Mouse (Mus musculus) frontal cortex, postnatal 36 days (tissue): Measurements from ENCODE around the gene Gm10337.

Source experiments
- DNase-seq, 2 experiments: peaks; one replicate each; pipeline ENCODE4 v3.0.0; 2022; ENCODE audit warnings: low spot score in 2 of 2

Gm10337 gene

GRCm38 (mm10) chr15:102499851-102500250 is 3.7 kb upstream of the Gm10337 start:
- no peak for DNase-seq

DNA sequence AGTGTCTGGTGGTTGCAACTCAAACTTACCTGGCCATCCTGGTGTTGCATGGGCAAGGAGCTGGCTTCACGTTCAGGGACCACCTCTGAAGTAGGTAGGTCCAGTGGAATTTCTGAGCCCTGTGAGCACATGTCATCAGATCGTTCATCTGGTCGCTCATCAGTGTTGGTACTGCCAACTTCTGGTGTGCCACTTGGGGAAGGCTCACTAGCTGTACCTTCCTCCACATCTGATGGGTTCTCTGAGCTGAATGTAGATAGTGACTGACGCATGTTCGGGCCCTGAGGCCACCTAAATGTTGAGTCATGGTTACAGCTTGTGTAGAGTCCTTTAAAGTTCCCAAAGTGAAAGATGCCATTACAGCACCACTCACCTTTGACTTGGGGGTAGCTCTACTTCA is 3.0 kb upstream of the Gm10337 start:
- no peak for DNase-seq

DNA sequence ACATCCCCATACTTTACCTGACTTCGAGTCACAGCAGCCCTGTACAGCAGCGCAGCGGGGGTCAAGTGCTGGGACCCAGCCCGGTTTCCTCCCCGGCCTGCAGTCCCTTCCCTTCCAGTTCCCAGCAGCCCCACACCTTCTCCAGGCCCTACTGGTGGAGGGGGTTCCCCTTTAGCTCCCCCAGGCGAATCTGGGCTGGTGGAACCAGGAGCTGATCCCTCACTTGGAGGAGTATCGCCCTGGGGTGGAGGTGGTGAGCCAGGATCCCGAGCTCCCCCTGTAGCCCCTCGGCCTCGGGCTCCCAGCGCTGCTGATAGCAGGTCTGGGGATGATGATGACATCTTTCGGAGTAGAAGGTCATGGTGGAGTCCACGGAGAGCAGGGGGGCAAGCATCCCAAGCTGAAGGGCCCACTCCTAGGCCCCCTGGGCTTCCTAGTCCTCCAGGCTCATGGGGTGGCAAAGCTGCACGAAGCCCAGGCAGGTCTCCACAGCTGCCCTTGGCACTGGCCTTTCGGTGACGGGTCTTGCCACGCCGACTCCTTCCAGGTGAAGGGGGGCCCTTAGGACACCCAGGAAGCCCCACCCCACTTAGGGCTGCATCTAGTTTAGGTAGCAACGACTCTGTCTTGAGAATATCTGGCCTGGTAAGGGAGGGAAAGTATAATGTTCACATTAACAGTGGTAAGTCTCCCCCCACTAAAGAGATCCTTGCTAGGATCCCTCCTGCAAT is 2.3 kb upstream of the Gm10337 start:
- DNase-seq: no peak

- DNase-seq: no peak
These were observed 1.2 kb upstream of the Gm10337 start for GRCm38 (mm10) chr15:102502254-102502840.

DNA sequence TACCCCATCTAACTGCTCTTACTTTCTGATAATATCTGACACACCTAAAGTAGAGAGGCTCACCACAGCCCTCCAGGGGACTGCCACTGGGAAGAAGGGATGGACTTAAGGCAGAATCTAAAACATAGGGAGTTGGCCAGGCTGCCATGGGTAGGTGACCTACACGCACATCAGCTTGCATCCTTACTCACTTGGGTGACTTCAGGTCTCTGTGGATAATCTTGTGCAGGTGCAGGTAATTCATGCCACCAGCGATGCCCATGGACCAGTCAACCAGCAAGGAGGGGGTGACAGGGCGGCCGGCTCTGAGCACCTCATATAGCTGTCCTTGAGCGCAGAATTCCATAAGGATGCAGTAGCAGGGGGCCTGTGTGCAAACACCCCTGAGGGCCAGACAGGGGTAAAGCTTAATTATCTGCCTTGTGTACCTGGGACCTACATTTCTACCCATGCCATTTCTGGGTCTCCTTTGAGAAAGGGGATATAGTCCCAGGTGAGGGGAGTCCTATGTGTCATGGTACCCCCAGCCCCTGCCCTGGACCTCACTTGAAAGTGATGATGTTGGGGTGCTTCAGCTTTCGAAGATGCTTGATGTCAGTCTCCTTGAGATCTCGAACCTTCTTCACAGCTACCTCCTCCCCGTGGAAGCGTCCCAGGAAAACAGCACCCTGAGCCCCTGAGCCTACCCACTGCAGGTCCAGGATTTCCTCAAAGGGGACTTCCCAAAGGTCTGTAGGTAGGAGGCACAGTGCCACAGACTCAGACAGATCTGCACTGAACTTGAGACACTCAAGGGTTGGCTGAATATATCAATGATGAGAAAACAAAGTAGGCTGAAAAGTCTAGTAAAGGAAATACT is 631 bp downstream of the Gm10337 start:
- DNase-seq: no peak

GRCm38 (mm10) chr15:102505073-102505769 is 1.7 kb downstream of the Gm10337 start:
- no peak for DNase-seq

- no peak for DNase-seq
These were observed 2.4 kb downstream of the Gm10337 start for GRCm38 (mm10) chr15:102505770-102506463.

DNA sequence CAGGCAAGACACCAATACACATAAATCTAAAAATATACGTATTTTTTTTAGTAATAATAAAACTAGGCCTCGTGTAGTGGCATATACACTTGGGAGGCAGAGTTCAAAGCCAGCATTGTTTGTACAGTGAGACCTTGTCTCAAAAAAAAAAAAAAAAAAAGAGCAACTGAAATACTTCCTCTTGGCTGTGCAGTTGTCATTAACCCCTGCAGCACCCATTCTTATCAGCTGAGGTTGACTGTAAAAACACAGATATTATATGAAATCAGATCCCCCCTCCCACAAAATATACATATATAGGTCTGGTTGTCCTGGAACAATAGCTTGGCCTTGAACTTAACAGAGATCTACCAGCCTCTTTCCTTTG is 2.9 kb downstream of the Gm10337 start:
- no peak for DNase-seq

DNA sequence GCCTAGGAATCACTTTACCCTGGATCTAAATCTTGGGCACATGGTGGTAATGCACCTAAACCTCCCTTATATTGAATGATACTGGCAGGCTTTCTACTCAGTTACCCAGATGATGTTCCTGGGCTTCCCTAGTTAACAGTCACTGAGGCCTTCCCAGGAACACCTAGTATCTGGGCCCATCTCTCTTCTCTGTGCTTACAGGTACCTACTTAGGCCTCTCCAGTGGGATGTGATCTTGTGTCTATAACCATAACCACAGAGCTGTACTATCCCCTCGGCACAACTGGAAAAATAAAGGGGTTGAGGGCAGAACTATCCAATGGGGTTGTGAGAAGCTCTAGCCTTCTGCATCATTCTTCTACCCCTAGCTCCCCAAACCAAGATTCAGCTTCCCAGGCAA is 3.3 kb downstream of the Gm10337 start:
- no peak for DNase-seq

- DNase-seq: no peak
These were observed 4.0 kb downstream of the Gm10337 start for GRCm38 (mm10) chr15:102507561-102507960.

GRCm38 (mm10) chr15:102508336-102508735 is 4.8 kb downstream of the Gm10337 start:
- no peak for DNase-seq

GRCm38 (mm10) chr15:102510110-102510509 is 6.6 kb downstream of the Gm10337 start:
- DNase-seq: peak in 1 of 2 experiments; percentile 40

DNA sequence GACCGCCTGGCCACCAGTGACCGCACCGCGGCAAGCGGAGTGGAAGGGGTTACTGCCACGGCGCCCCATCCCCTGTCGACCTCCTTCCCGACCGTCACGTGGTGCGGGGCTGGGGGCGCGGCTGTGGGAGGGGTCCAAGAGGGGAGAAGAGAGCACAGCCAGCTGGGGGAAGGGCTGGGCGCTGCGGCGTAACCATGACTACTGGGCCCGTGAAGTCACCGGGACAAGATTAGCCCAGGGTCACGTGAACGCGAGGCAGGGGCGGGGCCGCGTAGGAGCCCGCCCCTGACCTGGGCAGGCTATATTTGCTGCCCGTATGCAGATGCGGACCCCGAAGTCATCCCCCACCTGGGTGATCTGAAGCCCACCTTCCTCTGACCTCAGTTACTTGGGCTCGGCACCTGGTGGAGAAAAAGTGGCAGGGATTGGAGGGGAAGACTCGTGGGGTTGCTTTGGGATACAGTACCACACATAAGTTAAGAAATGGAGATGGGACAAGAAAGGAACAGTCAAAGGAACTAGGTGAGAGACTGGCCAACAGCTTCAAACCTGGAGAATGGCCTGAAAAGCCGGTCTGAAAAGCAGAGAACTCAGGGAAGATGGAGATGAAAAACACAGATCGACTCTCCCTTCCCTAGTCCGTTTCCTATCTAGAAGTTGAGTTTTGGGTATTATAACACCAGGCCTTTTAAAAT is 7.2 kb downstream of the Gm10337 start:
- DNase-seq: peak; percentile 85 to 90

- DNase-seq: no peak
These were observed 7.8 kb downstream of the Gm10337 start for GRCm38 (mm10) chr15:102511285-102511833.

GRCm38 (mm10) chr15:102512010-102512409 is 8.5 kb downstream of the Gm10337 start:
- no peak for DNase-seq

DNA sequence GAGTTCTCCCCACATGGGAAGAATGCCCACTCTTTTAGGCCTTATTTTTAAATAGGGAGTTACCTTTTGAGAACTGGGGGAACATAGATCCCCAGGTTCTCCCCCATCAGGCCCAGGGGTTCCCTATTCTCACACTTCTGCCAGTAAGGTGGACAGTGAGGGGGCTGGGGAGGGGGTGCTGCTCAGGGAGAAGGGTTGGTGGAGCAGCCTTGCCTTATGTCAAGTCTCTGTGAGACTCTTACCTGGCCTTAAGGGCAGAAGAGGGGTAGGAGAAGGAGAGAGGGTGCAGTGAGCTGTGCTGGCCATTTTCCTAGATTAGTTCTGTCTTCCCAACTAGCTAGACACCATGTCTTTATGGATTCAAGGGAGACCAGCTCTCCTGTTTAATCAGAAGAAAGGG is 8.9 kb downstream of the Gm10337 start:
- no peak for DNase-seq

DNA sequence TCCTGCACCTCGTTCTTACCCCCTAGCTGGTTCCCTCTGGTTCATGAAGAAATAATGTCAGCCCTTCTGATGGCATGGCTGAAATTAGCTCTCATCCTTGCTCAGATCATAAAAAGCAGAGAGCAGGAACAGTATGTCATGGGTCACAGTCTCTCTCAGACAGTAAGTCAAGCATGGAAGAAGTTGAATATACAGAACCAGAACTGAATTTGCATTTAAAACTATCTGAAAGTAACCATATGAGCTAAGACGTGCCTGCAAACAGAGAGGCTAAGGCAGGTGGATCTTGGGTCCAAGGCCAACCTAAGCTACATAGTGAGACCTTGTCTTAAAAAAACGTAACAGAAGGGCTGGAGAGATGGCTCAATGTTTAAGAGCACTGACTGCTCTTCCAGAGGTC is 9.5 kb downstream of the Gm10337 start:
- DNase-seq: no peak

DNA sequence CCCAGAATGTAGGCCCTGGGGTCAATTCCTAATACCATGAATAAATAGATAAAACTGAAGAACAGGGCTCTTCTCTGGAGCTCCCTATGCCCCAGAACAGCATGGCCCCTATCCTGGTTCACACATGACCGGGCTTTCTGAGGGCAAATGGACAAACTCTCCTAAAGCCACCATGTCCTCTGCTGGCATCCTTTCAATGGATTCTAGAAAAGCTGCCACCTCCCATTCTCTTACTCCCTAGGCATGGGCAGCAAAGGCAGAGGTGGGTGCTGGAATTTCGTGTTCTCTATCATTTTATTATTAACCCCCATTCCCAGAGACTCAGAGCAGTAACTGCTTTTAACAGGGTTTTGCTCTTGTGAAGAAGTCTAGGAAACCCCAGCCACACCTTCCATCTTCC is 11.7 kb downstream of the Gm10337 start:
- no peak for DNase-seq

GRCm38 (mm10) chr15:102515791-102516190 is 12.3 kb downstream of the Gm10337 start:
- no peak for DNase-seq

- no peak for DNase-seq
These were observed 12.8 kb downstream of the Gm10337 start for GRCm38 (mm10) chr15:102516293-102516692.
